Mouse (Mus musculus): Measurements from ENCODE around the gene Zfpm1. TPM values are rescaled to one million over a fixed set of nuclear protein-coding genes. Genes with fewer than 3 reads are reported as not detected.

The Zfpm1 gene
- polyA plus RNA-seq, 1 experiment, result 35.2 TPM

DNA sequence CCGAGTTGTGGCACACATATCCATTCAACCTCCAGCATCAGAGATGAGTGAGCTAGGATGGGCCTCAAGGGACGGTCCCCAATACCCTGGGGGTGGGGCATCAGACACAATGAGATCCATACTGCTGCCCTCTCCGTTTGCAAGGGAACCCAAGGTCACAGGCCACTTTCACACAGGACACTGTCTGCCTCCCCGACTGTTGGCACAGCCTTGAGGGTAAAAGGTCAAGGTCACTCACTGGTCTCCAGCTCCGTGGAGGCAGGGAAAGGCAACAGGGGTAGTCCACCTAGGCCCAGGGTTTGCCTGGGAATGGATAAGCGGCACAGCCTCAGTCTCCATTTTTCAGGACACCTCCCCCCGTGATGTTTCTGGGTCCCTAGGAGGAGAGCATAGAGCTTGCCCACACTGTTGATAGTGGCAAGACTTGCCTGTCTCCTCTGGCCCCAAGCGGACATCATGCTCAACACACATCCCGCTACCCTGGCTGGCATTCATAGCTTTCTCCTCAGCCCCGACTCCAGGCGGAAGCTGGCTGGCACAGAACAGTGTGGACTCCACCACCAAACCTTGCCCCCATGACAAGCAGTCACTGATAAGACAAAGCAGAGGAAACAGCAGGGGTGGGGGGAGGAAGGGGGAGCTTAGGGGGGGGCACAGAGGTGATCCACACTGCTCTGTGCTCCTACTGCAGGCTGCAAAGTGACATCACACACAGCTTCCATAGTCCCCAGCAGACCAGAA lies 7.1 kb upstream of the Zfpm1 start:
- Histone ChIP-seq H3K36me3 (ENCODE audit: control insufficient read depth, insufficient read depth, low read length) (no peaks in the 10 kb centered on the region), H3K4me3 (ENCODE audit: control insufficient read depth, low read depth, low read length) (no peak overlapping the region), H3K27ac (ENCODE audit: control insufficient read depth, insufficient read depth, low read depth, low read length) (no peak overlapping the region), H3K27me3 (ENCODE audit: control insufficient read depth, insufficient read depth, low read length) (no peaks in the 10 kb centered on the region), H3K4me1 (ENCODE audit: control insufficient read depth, insufficient read depth, low read length) (peaks cover 3% of the 10 kb centered on the region; the same call in 1 of the 2 replicates)
- TF ChIP-seq POLR2A (IDR thresholded peaks at IDR 0.05; ENCODE audit: control insufficient read depth, low read depth, low read length) (no peak), CTCF (IDR thresholded peaks at IDR 0.05; ENCODE audit: control insufficient read depth, insufficient read depth, insufficient replicate concordance, low read depth, low read length) (no peak)

DNA sequence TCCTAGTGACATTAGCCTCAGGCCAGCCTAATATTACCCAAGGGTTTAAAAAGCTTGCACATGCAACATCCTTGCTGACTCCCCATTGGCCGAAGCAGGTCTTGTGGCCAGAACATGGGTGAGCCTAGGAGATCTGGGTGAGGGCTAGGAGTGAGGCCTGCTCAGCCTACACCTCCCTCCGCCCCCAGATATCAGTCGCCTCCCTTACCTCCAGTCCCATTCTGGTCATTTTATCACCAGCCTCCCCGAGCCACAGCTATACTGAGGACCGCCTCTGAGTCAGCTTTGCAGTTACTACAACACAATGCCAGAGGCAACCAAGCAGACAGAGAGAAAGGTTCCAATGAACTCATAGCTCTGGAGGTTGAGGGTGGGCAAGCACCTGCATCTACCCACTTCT lies 5.6 kb upstream of the Zfpm1 start:
- no peaks in the 10 kb centered on the region for H3K36me3 ChIP-seq (ENCODE audit: control insufficient read depth, insufficient read depth, low read length)
- TF ChIP-seq POLR2A (IDR thresholded peaks at IDR 0.05; ENCODE audit: control insufficient read depth, low read depth, low read length) (no peak), CTCF (IDR thresholded peaks at IDR 0.05; ENCODE audit: control insufficient read depth, insufficient read depth, insufficient replicate concordance, low read depth, low read length) (no peak)
- H3K4me3 ChIP-seq (ENCODE audit: control insufficient read depth, low read depth, low read length), result no peak overlapping the region
- H3K27ac ChIP-seq (ENCODE audit: control insufficient read depth, insufficient read depth, low read depth, low read length), result no peak overlapping the region
- H3K4me1 ChIP-seq (ENCODE audit: control insufficient read depth, insufficient read depth, low read length), result peaks cover 10% of the 10 kb centered on the region
- no peaks in the 10 kb centered on the region for H3K27me3 ChIP-seq (ENCODE audit: control insufficient read depth, insufficient read depth, low read length)

GRCm38 (mm10) chr8:122277204-122277995 lies 4.5 kb upstream of the Zfpm1 start:
- Histone ChIP-seq H3K36me3 (ENCODE audit: control insufficient read depth, insufficient read depth, low read length) (no peaks in the 10 kb centered on the region), H3K27ac (ENCODE audit: control insufficient read depth, insufficient read depth, low read depth, low read length) (no peak overlapping the region), H3K27me3 (ENCODE audit: control insufficient read depth, insufficient read depth, low read length) (no peaks in the 10 kb centered on the region), H3K4me3 (ENCODE audit: control insufficient read depth, low read depth, low read length) (no peak overlapping the region), H3K4me1 (ENCODE audit: control insufficient read depth, insufficient read depth, low read length) (peaks cover 13% of the 10 kb centered on the region)
- TF ChIP-seq POLR2A (IDR thresholded peaks at IDR 0.05; ENCODE audit: control insufficient read depth, low read depth, low read length), result no peak
- TF ChIP-seq CTCF (IDR thresholded peaks at IDR 0.05; ENCODE audit: control insufficient read depth, insufficient read depth, insufficient replicate concordance, low read depth, low read length), result no peak

DNA sequence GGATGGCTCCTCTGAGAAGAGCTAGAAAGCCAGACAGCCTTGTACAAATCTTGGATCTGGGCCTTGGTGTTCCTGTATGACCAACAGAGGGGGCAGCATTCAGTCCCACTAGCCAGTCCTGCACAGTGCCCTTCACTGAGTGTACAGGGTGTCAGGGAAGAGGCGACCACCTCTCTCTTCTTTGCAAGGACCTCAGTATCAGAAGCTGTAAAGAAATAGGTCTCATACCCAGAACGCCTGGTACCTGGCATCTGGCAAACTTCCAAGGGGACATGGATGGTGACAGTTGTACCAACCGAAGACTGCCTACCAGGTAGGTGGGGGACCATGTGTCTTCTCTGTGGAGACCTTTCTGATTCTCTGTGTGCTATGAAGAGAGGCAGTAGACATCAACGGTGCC lies 1.8 kb upstream of the Zfpm1 start:
- Histone ChIP-seq H3K36me3 (ENCODE audit: control insufficient read depth, insufficient read depth, low read length) (no peaks in the 10 kb centered on the region), H3K4me1 (ENCODE audit: control insufficient read depth, insufficient read depth, low read length) (peaks cover 36% of the 10 kb centered on the region), H3K4me3 (ENCODE audit: control insufficient read depth, low read depth, low read length) (no peak overlapping the region), H3K27ac (ENCODE audit: control insufficient read depth, insufficient read depth, low read depth, low read length) (no peak overlapping the region), H3K27me3 (ENCODE audit: control insufficient read depth, insufficient read depth, low read length) (no peaks in the 10 kb centered on the region)
- TF ChIP-seq POLR2A (IDR thresholded peaks at IDR 0.05; ENCODE audit: control insufficient read depth, low read depth, low read length), result no peak
- TF ChIP-seq CTCF (IDR thresholded peaks at IDR 0.05; ENCODE audit: control insufficient read depth, insufficient read depth, insufficient replicate concordance, low read depth, low read length), result no peak

DNA sequence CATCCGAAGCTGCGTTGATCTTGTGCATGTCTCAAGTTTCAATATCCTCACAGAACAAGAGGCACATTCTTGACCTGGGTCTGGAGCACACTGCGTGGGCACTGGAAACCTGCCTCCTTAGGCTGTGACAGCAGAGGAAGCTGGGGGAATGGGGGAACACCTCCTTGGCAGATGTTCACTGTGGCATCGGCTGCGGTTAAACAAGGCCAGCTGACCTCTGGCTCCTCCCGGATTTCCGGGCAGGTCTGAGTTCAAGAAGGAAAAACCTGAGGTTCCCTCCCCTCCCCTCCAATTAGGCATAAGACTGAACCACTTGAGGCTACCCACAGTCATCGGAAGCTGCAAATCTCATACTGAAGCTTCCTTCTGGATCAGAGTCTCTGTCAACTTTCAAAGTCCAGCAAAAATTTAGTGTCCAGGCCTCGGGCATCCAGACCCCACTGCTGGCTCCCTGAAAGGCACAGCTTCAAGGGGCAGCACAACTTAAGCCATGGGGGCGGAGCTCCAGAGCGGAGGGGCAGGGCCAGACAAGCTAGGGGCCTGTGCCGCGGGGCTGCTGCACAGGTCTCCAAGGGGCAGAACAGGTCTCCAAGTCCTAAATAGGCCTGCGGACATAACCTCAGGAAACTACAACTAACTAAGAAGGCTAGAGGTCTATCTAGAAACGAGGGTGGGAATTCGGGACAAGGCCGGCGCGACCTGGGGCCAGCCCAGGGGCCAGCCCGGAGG lies 1.2 kb upstream of the Zfpm1 start:
- Histone ChIP-seq H3K27ac (ENCODE audit: control insufficient read depth, insufficient read depth, low read depth, low read length) (peak overlapping the region; percentile 65), H3K27me3 (ENCODE audit: control insufficient read depth, insufficient read depth, low read length) (no peaks in the 10 kb centered on the region), H3K4me1 (ENCODE audit: control insufficient read depth, insufficient read depth, low read length) (peaks cover 36% of the 10 kb centered on the region), H3K4me3 (ENCODE audit: control insufficient read depth, low read depth, low read length) (peak overlapping the region; percentile 52), H3K36me3 (ENCODE audit: control insufficient read depth, insufficient read depth, low read length) (no peaks in the 10 kb centered on the region)
- TF ChIP-seq POLR2A (IDR thresholded peaks at IDR 0.05; ENCODE audit: control insufficient read depth, low read depth, low read length) (0 out of 2 replicates have a peak, but pooled peaks have one; percentile 1), CTCF (IDR thresholded peaks at IDR 0.05; ENCODE audit: control insufficient read depth, insufficient read depth, insufficient replicate concordance, low read depth, low read length) (no peak)

DNA sequence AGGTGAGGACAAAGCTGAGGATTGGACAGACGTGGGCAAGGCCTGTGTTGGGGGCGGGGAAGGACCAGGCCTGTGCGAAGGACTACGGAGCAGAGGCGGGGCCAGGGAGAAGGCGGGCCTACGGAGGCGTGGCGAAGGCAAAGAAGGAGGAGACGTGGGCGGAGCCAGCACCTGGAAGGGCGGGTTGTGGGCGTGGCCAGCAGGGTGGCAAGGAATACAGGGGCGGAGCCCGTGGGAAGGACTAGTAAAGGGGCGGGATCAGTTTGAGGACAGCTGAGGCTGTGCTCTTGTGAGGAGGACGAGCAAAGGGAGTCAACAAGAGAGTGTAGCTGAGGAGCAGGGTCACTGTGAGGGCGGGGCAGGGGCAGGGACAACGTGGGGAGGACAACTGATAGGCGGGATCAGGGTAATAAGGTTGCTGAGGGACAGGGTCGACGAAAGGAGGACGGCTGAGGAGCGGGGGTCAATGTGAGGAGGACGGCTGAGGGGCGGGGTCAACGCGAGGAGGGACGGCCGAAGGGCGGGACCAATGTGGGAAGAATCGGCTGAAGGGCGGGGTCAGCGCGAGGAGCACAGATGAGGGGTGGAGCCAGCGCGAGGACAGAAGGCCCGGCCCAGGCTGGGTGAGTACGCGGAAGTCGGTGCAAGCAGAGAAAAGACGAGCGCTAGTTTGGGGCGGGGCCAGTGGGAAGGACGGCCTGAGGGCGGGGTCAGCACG lies 465 bp upstream of the Zfpm1 start:
- peak overlapping the region; percentile 74 for H3K27ac ChIP-seq (ENCODE audit: control insufficient read depth, insufficient read depth, low read depth, low read length)

More for the DNA sequence above, 465 bp upstream of the Zfpm1 start:
- no peaks in the 10 kb centered on the region for H3K36me3 ChIP-seq (ENCODE audit: control insufficient read depth, insufficient read depth, low read length)
- peaks cover 36% of the 10 kb centered on the region for H3K4me1 ChIP-seq (ENCODE audit: control insufficient read depth, insufficient read depth, low read length)
- no peaks in the 10 kb centered on the region for H3K27me3 ChIP-seq (ENCODE audit: control insufficient read depth, insufficient read depth, low read length)
- peak overlapping the region; percentile 69 for H3K4me3 ChIP-seq (ENCODE audit: control insufficient read depth, low read depth, low read length)
- TF ChIP-seq POLR2A (IDR thresholded peaks at IDR 0.05; ENCODE audit: control insufficient read depth, low read depth, low read length), result peak; percentile 35; the same call in 1 of the 2 replicates
- TF ChIP-seq CTCF (IDR thresholded peaks at IDR 0.05; ENCODE audit: control insufficient read depth, insufficient read depth, insufficient replicate concordance, low read depth, low read length), result 0 out of 2 replicates have a peak, but pooled peaks have one; percentile 5

Data from testis, adult 2 months (tissue).